Mouse (Mus musculus) ES-Bruce4 (cell line): ENCODE data around the gene Plekha4. TPM values are rescaled to one million over a fixed set of nuclear protein-coding genes. Genes with fewer than 3 reads are reported as not detected.

Experiments
- H3K27ac ChIP-seq: 2 replicates; pipeline ENCODE4 v1.5.1; 2012; ENCODE audit warnings: low read length, inconsistent platforms; ENCODE audit not compliant: insufficient read depth
- H3K27me3 ChIP-seq: 2 replicates; pipeline ENCODE4 v1.6.1; 2012; ENCODE audit warnings: mild to moderate bottlenecking, low read length, inconsistent platforms; ENCODE audit not compliant: control insufficient read depth, poor library complexity, insufficient read depth, severe bottlenecking
- H3K36me3 ChIP-seq: 2 replicates; pipeline ENCODE4 v1.6.1; 2012; ENCODE audit warnings: inconsistent platforms, mild to moderate bottlenecking, low read length, moderate library complexity; ENCODE audit not compliant: control insufficient read depth, poor library complexity, insufficient read depth, severe bottlenecking
- H3K4me1 ChIP-seq: one replicate; pipeline ENCODE4 v1.8.1; 2011; ENCODE audit warnings: low read length; ENCODE audit not compliant: control insufficient read depth, insufficient read depth
- H3K4me3 ChIP-seq: 2 replicates; pipeline ENCODE4 v1.5.1; 2011; ENCODE audit warnings: low read depth, mild to moderate bottlenecking, low read length
- H3K9ac ChIP-seq: 2 replicates; pipeline ENCODE4 v1.6.1; 2012; ENCODE audit warnings: low read depth, mild to moderate bottlenecking, inconsistent platforms; ENCODE audit not compliant: poor library complexity, severe bottlenecking
- H3K9me3 ChIP-seq: replicated peaks from 2 replicates; pipeline ENCODE4 v1.6.1; 2012; ENCODE audit warnings: mild to moderate bottlenecking, low read length, inconsistent platforms; ENCODE audit not compliant: control insufficient read depth, poor library complexity, insufficient read depth, severe bottlenecking
- CTCF ChIP-seq: IDR thresholded peaks from one replicate; pipeline ENCODE4 v1.8.1; 2011; ENCODE audit warnings: low read depth, low read length
- EP300 ChIP-seq: IDR thresholded peaks from 2 replicates; pipeline ENCODE4 v1.6.1; 2011; ENCODE audit warnings: low read depth, low read length; ENCODE audit not compliant: insufficient read depth
- POLR2A ChIP-seq: IDR thresholded peaks from one replicate; pipeline ENCODE4 v1.8.1; 2011; ENCODE audit warnings: low read length; ENCODE audit not compliant: insufficient read depth
- polyA plus RNA-seq: library from polyadenylated mRNA; stranded (reverse); fragments of >200 nt; gene quantifications from 2 replicates; pipeline ENCODE4 v1.2.4, GENCODE M21; 2011; ENCODE audit warnings: low read depth; ENCODE audit not compliant: missing spikeins, insufficient read depth, insufficient read length

Gene Plekha4
- polyA plus RNA-seq, 1 experiment, result 14.3 TPM

- no peaks in the 10 kb centered on the region for H3K27me3 ChIP-seq
- TF ChIP-seq POLR2A (no peak), EP300 (peak; percentile 89)
- no peaks in the 10 kb centered on the region for H3K9me3 ChIP-seq
- H3K27ac ChIP-seq, result peak overlapping the region; percentile 96
- H3K36me3 ChIP-seq, result no peaks in the 10 kb centered on the region
- H3K9ac ChIP-seq, result peak overlapping the region; percentile 78
- peak overlapping the region; percentile 48 for H3K4me3 ChIP-seq
- peaks cover 13% of the 10 kb centered on the region for H3K4me1 ChIP-seq
These were observed 32.8 kb downstream of the Plekha4 start for GRCm38 (mm10) chr7:45558907-45559306.

- H3K9ac ChIP-seq, result peak overlapping the region; percentile 78
- TF ChIP-seq POLR2A (no peak), EP300 (peak; percentile 65; the same call in 1 of the 2 replicates)
- H3K36me3 ChIP-seq, result no peaks in the 10 kb centered on the region
- peak overlapping the region; percentile 74 for H3K4me3 ChIP-seq
- no peaks in the 10 kb centered on the region for H3K9me3 ChIP-seq
- peak overlapping the region; percentile 96 for H3K27ac ChIP-seq
- peaks cover 9% of the 10 kb centered on the region for H3K4me1 ChIP-seq
- no peaks in the 10 kb centered on the region for H3K27me3 ChIP-seq
These were observed 34.1 kb downstream of the Plekha4 start for GRCm38 (mm10) chr7:45560241-45560640.

GRCm38 (mm10) chr7:45560843-45561623 is 34.9 kb downstream of the Plekha4 start:
- H3K4me1 ChIP-seq, result peaks cover 9% of the 10 kb centered on the region
- H3K9me3 ChIP-seq, result no peaks in the 10 kb centered on the region
- no peaks in the 10 kb centered on the region for H3K36me3 ChIP-seq
- peak overlapping the region; percentile 78 for H3K9ac ChIP-seq
- H3K4me3 ChIP-seq, result peak overlapping the region; percentile 74
- peak overlapping the region; percentile 96 for H3K27ac ChIP-seq
- no peaks in the 10 kb centered on the region for H3K27me3 ChIP-seq
- TF ChIP-seq EP300, result peak; percentile 64; the same call in 1 of the 2 replicates
- no peak for TF ChIP-seq POLR2A
- peak; percentile 84 for TF ChIP-seq CTCF

- Histone ChIP-seq H3K9ac (peak overlapping the region; percentile 78), H3K27ac (peak overlapping the region; percentile 74)
These were observed 35.7 kb downstream of the Plekha4 start for GRCm38 (mm10) chr7:45561624-45562520.

GRCm38 (mm10) chr7:45564811-45565210 is 38.7 kb downstream of the Plekha4 start:
- Histone ChIP-seq H3K9ac (0 out of 2 replicates have a peak overlapping the region, but pooled peaks have one; percentile 23), H3K36me3 (no peaks in the 10 kb centered on the region), H3K27me3 (no peaks in the 10 kb centered on the region), H3K27ac (peak overlapping the region; percentile 67), H3K4me1 (peaks cover 6% of the 10 kb centered on the region), H3K9me3 (no peaks in the 10 kb centered on the region), H3K4me3 (no peak overlapping the region)
- TF ChIP-seq POLR2A (no peak), EP300 (peak; percentile 96), CTCF (no peak)

More at GRCm38 (mm10) chr7:45561624-45562520, 35.7 kb downstream of the Plekha4 start:
- TF ChIP-seq EP300 (0 out of 2 replicates have a peak, but pooled peaks have one; percentile 8), CTCF (no peak)
- Histone ChIP-seq H3K4me1 (peaks cover 9% of the 10 kb centered on the region), H3K9me3 (no peaks in the 10 kb centered on the region), H3K27me3 (no peaks in the 10 kb centered on the region), H3K36me3 (no peaks in the 10 kb centered on the region), H3K4me3 (peak overlapping the region; percentile 30)

GRCm38 (mm10) chr7:45565446-45565845 is 39.3 kb downstream of the Plekha4 start:
- Histone ChIP-seq H3K4me1 (peaks cover 6% of the 10 kb centered on the region), H3K9ac (peak overlapping the region; percentile 14), H3K27me3 (no peaks in the 10 kb centered on the region), H3K4me3 (peak overlapping the region; percentile 4), H3K9me3 (no peaks in the 10 kb centered on the region), H3K27ac (peak overlapping the region; percentile 89), H3K36me3 (no peaks in the 10 kb centered on the region)
- TF ChIP-seq POLR2A, result no peak
